Mouse (Mus musculus) CH12.LX (cell line): ENCODE results near the gene Sbk3. TPM values are rescaled to one million over a fixed set of nuclear protein-coding genes. Genes with fewer than 3 reads are reported as not detected.
"Not testable (repeated sequence)": the region's sequence is repeated elsewhere in the genome, so short reads cannot be mapped to it uniquely, and the experiment has no call there.

Source experiments
- DNase-seq: peaks from one replicate; pipeline ENCODE4 v3.0.0-alpha.2; 2013; ENCODE audit errors: extremely low read depth
- H3K27ac ChIP-seq: 2 replicates; pipeline ENCODE4 v1.5.1; 2012; ENCODE audit warnings: low read depth, mild to moderate bottlenecking, control low read depth, moderate library complexity; ENCODE audit not compliant: insufficient read depth
- H3K27me3 ChIP-seq: replicated peaks from 2 replicates; pipeline ENCODE3; 2012; ENCODE audit warnings: inconsistent platforms
- H3K36me3 ChIP-seq, 2 experiments: replicated peaks in 1 of 2; 2 replicates each; pipeline versions ENCODE3 to v1.6.1; 2012; ENCODE audit warnings: inconsistent platforms in 1 of 2, low read length in 1 of 2, mild to moderate bottlenecking in 1 of 2, mixed read lengths in 1 of 2, moderate library complexity in 1 of 2; ENCODE audit not compliant: control insufficient read depth in 1 of 2, insufficient read depth in 1 of 2
- H3K4me1 ChIP-seq, 2 experiments: 2 replicates each; pipeline ENCODE4 v1.6.1; 2012; ENCODE audit warnings: inconsistent platforms in 1 of 2, moderate library complexity in 1 of 2; ENCODE audit not compliant: insufficient read depth in 2 of 2, control insufficient read depth in 1 of 2
- H3K4me2 ChIP-seq: 2 replicates; pipeline ENCODE4 v1.6.1; 2012; ENCODE audit warnings: low read depth, mild to moderate bottlenecking, control low read depth; ENCODE audit not compliant: poor library complexity, insufficient read depth, severe bottlenecking
- H3K4me3 ChIP-seq, 3 experiments: fragments of 150-350 bp in 1 of 3; sonication (generic) in 1 of 3; replicated peaks in 1 of 3; 2 replicates each; pipeline versions ENCODE3 to v1.5.1; 2011 to 2012; ENCODE audit warnings: low read depth in 2 of 3, low read length in 2 of 3, mild to moderate bottlenecking in 2 of 3, moderate library complexity in 2 of 3, control low read depth in 1 of 3, improper control_type of control experiment in 1 of 3, inconsistent platforms in 1 of 3, mixed read lengths in 1 of 3; ENCODE audit not compliant: poor library complexity in 1 of 3
- H3K79me2 ChIP-seq: replicated peaks from 2 replicates; pipeline ENCODE4 v1.6.1; 2012; ENCODE audit warnings: mild to moderate bottlenecking, moderate library complexity; ENCODE audit not compliant: control insufficient read depth, poor library complexity, insufficient read depth, severe bottlenecking; ENCODE audit errors: extremely low read depth
- H3K9ac ChIP-seq: 2 replicates; pipeline ENCODE4 v1.6.1; 2012; ENCODE audit warnings: low read depth, mild to moderate bottlenecking, control low read depth, moderate library complexity; ENCODE audit not compliant: insufficient read depth
- H3K9me3 ChIP-seq: replicated peaks from 2 replicates; pipeline ENCODE3; 2012; ENCODE audit warnings: low read length, inconsistent platforms, mixed read lengths
- CHD2 ChIP-seq: IDR thresholded peaks from 2 replicates; pipeline ENCODE4 v1.6.1; 2011; ENCODE audit warnings: low read length, improper control_type of control experiment
- CTCF ChIP-seq, 2 experiments: IDR thresholded peaks in 1 of 2; conservative IDR thresholded peaks in 1 of 2; 2 replicates each; pipeline ENCODE4 v1.5.1; 2011 to 2012; ENCODE audit warnings: low read depth in 2 of 2, low read length in 2 of 2, improper control_type of control experiment in 1 of 2, inconsistent platforms in 1 of 2, mild to moderate bottlenecking in 1 of 2, moderate library complexity in 1 of 2
- E2F4 ChIP-seq: IDR thresholded peaks from 2 replicates; pipeline ENCODE4 v1.6.1; 2011; ENCODE audit warnings: low read depth, low read length, improper control_type of control experiment; ENCODE audit not compliant: insufficient replicate concordance
- ELF1 ChIP-seq: IDR thresholded peaks from 2 replicates; pipeline ENCODE4 v1.6.1; 2014; ENCODE audit warnings: low read depth, mild to moderate bottlenecking, inconsistent platforms, low read length, improper control_type of control experiment
- JUND ChIP-seq: conservative IDR thresholded peaks from 2 replicates; pipeline ENCODE4 v1.6.1; 2011; ENCODE audit warnings: low read depth, low read length, improper control_type of control experiment
- MAFK ChIP-seq: IDR thresholded peaks from 2 replicates; pipeline ENCODE4 v1.6.1; 2011; ENCODE audit warnings: low read length, improper control_type of control experiment; ENCODE audit not compliant: insufficient replicate concordance
- MEF2A ChIP-seq: IDR thresholded peaks from 2 replicates; pipeline ENCODE4 v1.6.1; 2014; ENCODE audit warnings: low read depth, mild to moderate bottlenecking, inconsistent platforms, low read length, improper control_type of control experiment, borderline replicate concordance
- MXI1 ChIP-seq: IDR thresholded peaks from 2 replicates; pipeline ENCODE4 v1.6.1; 2011; ENCODE audit warnings: mild to moderate bottlenecking, low read depth, low read length, improper control_type of control experiment
- NELFE ChIP-seq: IDR thresholded peaks from 2 replicates; pipeline ENCODE4 v1.6.1; 2011; ENCODE audit warnings: low read depth, low read length, improper control_type of control experiment
- NRF1 ChIP-seq: IDR thresholded peaks from 2 replicates; pipeline ENCODE4 v1.6.1; 2014; ENCODE audit warnings: low read depth, mild to moderate bottlenecking, inconsistent platforms, low read length, improper control_type of control experiment, moderate library complexity
- POLR2A ChIP-seq: IDR thresholded peaks from 2 replicates; pipeline ENCODE4 v1.6.1; 2011; ENCODE audit warnings: low read depth, mild to moderate bottlenecking, improper control_type of control experiment, low read length
- POLR2AphosphoS2 ChIP-seq: IDR thresholded peaks from 2 replicates; pipeline ENCODE4 v1.6.1; 2011; ENCODE audit warnings: low read depth, low read length, improper control_type of control experiment
- RAD21 ChIP-seq: IDR thresholded peaks from 2 replicates; pipeline ENCODE4 v1.6.1; 2011; ENCODE audit warnings: low read depth, mild to moderate bottlenecking, low read length, improper control_type of control experiment, moderate library complexity
- SIN3A ChIP-seq: IDR thresholded peaks from 2 replicates; pipeline ENCODE4 v1.6.1; 2012; ENCODE audit warnings: low read length, improper control_type of control experiment, inconsistent platforms
- SMC3 ChIP-seq: IDR thresholded peaks from 2 replicates; pipeline ENCODE4 v1.6.1; 2011; ENCODE audit warnings: low read depth, low read length, improper control_type of control experiment
- TCF12 ChIP-seq: IDR thresholded peaks from 2 replicates; pipeline ENCODE4 v1.6.1; 2014; ENCODE audit warnings: low read depth, mild to moderate bottlenecking, inconsistent platforms, low read length, improper control_type of control experiment
- USF1 ChIP-seq: IDR thresholded peaks from 2 replicates; pipeline ENCODE4 v1.6.1; 2014; ENCODE audit warnings: low read depth, mild to moderate bottlenecking, inconsistent platforms, low read length, improper control_type of control experiment
- USF2 ChIP-seq: conservative IDR thresholded peaks from 2 replicates; pipeline ENCODE4 v1.6.1; 2011; ENCODE audit warnings: low read depth, low read length, improper control_type of control experiment
- ZKSCAN1 ChIP-seq: IDR thresholded peaks from 2 replicates; pipeline ENCODE4 v1.6.1; 2012; ENCODE audit warnings: low read depth, inconsistent platforms, low read length, improper control_type of control experiment, borderline replicate concordance
- ZMIZ1 ChIP-seq: IDR thresholded peaks from 2 replicates; pipeline ENCODE4 v1.6.1; 2012; ENCODE audit warnings: low read depth, mild to moderate bottlenecking, inconsistent platforms, low read length, improper control_type of control experiment
- ZNF384 ChIP-seq: IDR thresholded peaks from 2 replicates; pipeline ENCODE4 v1.6.1; 2012; ENCODE audit warnings: low read depth, low read length, improper control_type of control experiment, inconsistent platforms
- dilution Hi-C: fragments of 300-500 bp; cut with MboI; formaldehyde crosslinking; loops from 2 replicates; pipeline ENCODE4 v1.14.3; 2020; ENCODE audit warnings: low sequenced_read_pairs; ENCODE audit not compliant: extremely low pct_unique_long_range_greater_than_20kb, extremely low pct_ligation_motif_present
- in situ Hi-C: fragments of 300-500 bp; cut with MboI; formaldehyde crosslinking; loops from 3 replicates; pipeline ENCODE4 v1.14.3; 2019; ENCODE audit warnings: low sequenced_read_pairs, low pct_ligation_motif_present, low pct_unique_long_range_greater_than_20kb, mixed read lengths
- polyA plus RNA-seq: library from polyadenylated mRNA; unstranded; fragments of >175 nt; gene quantifications from 2 replicates; pipeline ENCODE4 v1.2.1, GENCODE M21; 2012; ENCODE audit warnings: low read depth; ENCODE audit not compliant: insufficient read length
- total RNA-seq, 2 experiments: library from RNA; depleted of rRNA; stranded (reverse); fragments of 300-350 nt in 1 of 2; fragments of >200 nt in 1 of 2; gene quantifications; 2 replicates each; pipeline ENCODE4 v1.2.3; 2012 to 2014

Sbk3 gene
- total and polyA plus RNA-seq, 3 experiments = not detected

DNA sequence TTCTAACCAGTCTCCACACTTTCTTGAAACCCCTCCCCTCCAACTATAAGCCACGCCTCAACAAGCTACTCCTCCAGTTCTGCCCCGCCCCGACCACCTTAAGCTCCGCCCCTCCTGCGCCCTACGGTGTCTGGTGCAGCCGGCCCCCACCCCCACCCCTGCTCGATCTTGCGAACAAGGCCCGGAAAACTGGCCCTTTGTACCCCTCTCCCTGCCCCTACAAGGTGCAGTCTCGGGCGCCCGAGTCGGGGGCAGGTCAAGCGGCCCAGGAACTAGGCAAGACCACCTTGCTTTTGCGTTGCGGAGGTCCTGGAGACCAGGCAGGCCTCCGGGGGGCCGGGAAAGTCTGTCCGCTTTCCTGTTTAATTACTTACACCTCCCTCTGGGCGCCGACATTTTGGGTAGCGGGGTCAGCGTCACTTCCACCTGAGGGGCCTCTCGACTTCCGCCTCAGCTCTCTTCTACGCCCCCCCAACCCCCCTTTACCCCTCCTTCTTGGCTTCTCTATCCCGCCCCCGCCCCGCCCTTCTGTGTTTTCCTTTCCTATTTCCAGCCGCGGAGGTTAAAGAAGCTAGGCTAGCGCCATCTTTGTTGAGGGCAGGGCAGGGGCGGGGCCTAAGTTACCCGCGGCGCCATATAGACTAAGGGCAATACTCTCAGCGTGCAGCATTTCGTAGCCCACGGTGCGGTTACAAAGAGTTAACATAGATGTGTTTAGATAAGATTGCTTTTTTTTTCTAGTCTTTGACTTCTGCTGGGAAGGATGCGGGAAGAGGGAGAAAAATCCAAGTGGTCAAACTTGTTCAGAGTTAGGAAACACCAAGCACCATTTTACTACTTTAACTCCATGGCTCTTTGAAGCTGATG lies 43.5 kb upstream of the Sbk3 start, which contains the start of the genes Zfp524 and Fiz1 (continued):
- TF ChIP-seq SIN3A (no peak; the same call in 1 of the 2 replicates), POLR2A (peak; percentile 83), USF2 (no peak), RAD21 (no peak), USF1 (no peak), ELF1 (peak; percentile 68), TCF12 (peak; percentile 65), SMC3 (no peak), POLR2AphosphoS2 (peak; percentile 14; the same call in 1 of the 2 replicates), MXI1 (no peak; the same call in 1 of the 2 replicates)
- TF ChIP-seq, all 38 proteins: peak for 16

DNA sequence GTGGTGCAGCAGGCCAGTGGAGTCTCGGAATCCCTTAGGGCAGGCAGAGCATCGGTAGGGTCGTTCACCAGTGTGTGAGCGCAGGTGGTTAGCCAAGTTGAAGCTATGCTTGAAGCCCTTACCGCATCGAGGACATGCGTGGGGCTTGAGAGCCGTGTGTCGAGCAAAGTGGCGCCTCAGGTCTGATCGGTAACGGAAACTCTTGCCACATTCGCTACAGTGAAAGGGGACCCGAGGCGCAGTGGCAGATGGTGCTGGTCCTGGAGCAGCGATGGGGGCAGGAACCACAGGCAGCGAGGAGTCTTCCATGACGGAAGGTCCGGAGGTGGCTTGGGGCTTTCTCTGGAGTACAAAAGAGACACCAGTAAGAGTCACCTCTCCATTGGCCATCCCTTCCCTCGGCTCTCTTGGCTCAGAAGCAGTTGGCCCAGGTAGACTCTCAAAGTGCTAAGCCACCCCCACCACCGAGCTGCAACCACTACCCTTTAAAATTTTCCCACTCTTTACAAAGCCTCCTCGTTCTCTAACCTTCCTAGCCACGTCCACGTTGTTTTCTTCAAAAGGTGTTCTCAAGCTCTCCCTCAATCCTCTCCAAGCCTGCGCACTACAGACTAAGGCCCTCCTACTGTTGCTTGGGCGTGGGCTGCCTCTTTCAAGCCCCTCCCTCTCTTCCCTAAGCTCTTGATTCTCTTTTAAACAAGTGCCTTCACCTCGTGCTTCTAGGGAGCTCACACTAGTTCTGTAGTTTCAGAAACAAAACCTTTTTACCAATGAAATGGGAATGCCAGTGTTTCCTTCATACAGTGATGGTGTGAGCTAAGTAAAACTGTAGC lies 41.9 kb upstream of the Sbk3 start:
- Histone ChIP-seq H3K4me2 (peak overlapping the region; percentile 77), H3K27me3 (no peaks in the 10 kb centered on the region), H3K4me1 (peaks cover 4 to 27% of the 10 kb centered on the region in 2 experiments), H3K27ac (no peak overlapping the region), H3K9me3 (peaks cover 6% of the 10 kb centered on the region), H3K4me3 (peak overlapping the region; percentile 21 to 46 (median 43)), H3K79me2 (peaks cover 6% of the 10 kb centered on the region; the same call in 1 of the 2 replicates), H3K36me3 (peaks cover 49 to 57% of the 10 kb centered on the region in 2 experiments), H3K9ac (peak overlapping the region; percentile 97; the same call in 1 of the 2 replicates)
- no peak for TF ChIP-seq USF1
- TF ChIP-seq NRF1 = peak; percentile 45; the same call in 1 of the 2 replicates
- TF ChIP-seq POLR2A = peak; percentile 53
- no peak for TF ChIP-seq ZNF384
- dilution Hi-C loops = no loop called here
- peak; percentile 70 for DNase-seq
- in situ Hi-C loops = no loop called here

DNA sequence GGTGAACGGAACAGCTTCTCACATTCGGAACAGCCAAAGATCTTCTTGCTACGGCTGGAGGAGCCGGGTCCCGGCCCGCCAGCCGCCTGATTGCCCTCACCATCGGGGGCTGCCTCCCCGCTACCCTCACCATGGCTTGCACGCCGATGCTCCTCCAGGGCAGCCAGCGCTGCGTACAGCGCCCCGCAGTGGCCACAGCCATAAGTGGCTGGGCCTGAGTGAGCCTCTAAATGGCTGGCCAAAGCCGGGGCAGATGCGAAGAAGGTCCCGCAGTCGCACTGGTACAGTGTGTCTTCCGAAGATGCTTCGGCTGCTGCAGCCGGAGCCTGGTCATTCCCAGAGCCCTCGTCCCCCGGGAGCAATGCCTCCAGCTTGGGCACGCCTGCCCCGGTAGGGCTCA lies 37.3 kb upstream of the Sbk3 start:
- no peak overlapping the region for H3K4me2 ChIP-seq
- H3K27me3 ChIP-seq = no peaks in the 10 kb centered on the region
- no peaks in the 10 kb centered on the region for H3K9me3 ChIP-seq
- H3K36me3 ChIP-seq = peaks cover 54 to 68% of the 10 kb centered on the region in 2 experiments
- H3K9ac ChIP-seq = no peak overlapping the region
- in situ Hi-C loops = no loop called here
- peaks cover 4 to 20% of the 10 kb centered on the region in 2 experiments for H3K4me1 ChIP-seq
- H3K4me3 ChIP-seq = no peak overlapping the region
- TF ChIP-seq NELFE (no peak), TCF12 (no peak), SIN3A (no peak), ZMIZ1 (no peak), MEF2A (no peak), JUND (no peak), MAFK (no peak), E2F4 (no peak), ZKSCAN1 (no peak), CTCF (conservative IDR thresholded peaks at IDR 0.05 in 1 of 2, IDR thresholded peaks at IDR 0.05 in 1 of 2; ENCODE audit: low read depth in 2 of 2, low read length in 2 of 2) (no peak), ELF1 (no peak), POLR2AphosphoS2 (no peak), CHD2 (no peak)
- H3K27ac ChIP-seq = no peak overlapping the region
- H3K79me2 ChIP-seq = peaks cover 5% of the 10 kb centered on the region; the same call in 1 of the 2 replicates
- no peak for DNase-seq
- dilution Hi-C loops = no loop called here

DNA sequence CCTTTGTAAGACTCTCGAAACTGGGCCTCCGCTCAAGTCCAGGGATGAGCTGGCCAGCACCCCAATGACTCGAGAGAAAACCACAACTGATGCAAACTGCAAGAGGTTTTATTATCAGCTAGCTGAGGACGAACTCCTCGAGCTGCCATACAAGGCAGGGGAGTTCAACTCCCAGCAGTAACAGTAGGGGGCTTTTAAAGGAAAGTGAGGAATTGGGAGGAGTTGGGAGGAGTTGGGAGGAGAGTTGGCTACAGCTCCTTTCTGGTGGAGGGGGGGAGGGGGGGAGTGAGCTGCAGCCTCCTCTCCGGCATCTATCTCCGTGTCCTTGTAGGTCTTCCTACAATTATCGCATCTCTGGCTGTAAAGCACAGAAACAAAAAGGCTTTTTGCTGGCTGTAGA lies 31.9 kb upstream of the Sbk3 start:
- in situ Hi-C loops, H3K27me3 ChIP-seq, dilution Hi-C loops, H3K4me3 ChIP-seq, H3K27ac ChIP-seq, H3K4me1 ChIP-seq, H3K4me2 ChIP-seq, DNase-seq, H3K9ac ChIP-seq, H3K9me3 ChIP-seq, H3K79me2 ChIP-seq: not testable (repeated sequence)
- H3K36me3 ChIP-seq = peaks cover 8 to 20% of the 10 kb centered on the region in 2 experiments
